Mouse (Mus musculus) cerebellum, adult 2 months (tissue): ENCODE measurements at regions not wholly inside any gene's neighbourhood (a gene's known extent, or its start where the extent isn't known, plus 50 kb on each side); places are given as distances from the start of the nearest gene placed in this dataset.

ENCODE experiments used
- DNase-seq, 2 experiments: peaks; one replicate each; pipeline ENCODE4 v3.0.0; 2021
- H3K27ac ChIP-seq: fragments of 200-500 bp; 2 replicates; pipeline ENCODE4 v1.5.1; 2012; ENCODE audit warnings: low read length, control low read depth, inconsistent platforms; ENCODE audit not compliant: insufficient read depth
- H3K27me3 ChIP-seq: fragments of 200-500 bp; 2 replicates; pipeline ENCODE4 v1.6.1; 2012; ENCODE audit warnings: inconsistent platforms, mild to moderate bottlenecking, low read length, moderate library complexity; ENCODE audit not compliant: control insufficient read depth, insufficient read depth
- H3K4me1 ChIP-seq: fragments of 200-500 bp; 2 replicates; pipeline ENCODE4 v1.6.1; 2011; ENCODE audit warnings: low read length; ENCODE audit not compliant: control insufficient read depth, insufficient read depth
- H3K4me3 ChIP-seq: fragments of 200-500 bp; replicated peaks from 2 replicates; pipeline ENCODE3; 2011; ENCODE audit warnings: mild to moderate bottlenecking, low read depth, low read length, control low read depth; ENCODE audit not compliant: insufficient read depth
- CTCF ChIP-seq: fragments of 200-500 bp; IDR thresholded peaks from 2 replicates; pipeline ENCODE4 v1.5.1; 2011; ENCODE audit warnings: low read depth, mild to moderate bottlenecking, control low read depth, low read length, moderate library complexity, borderline replicate concordance; ENCODE audit not compliant: insufficient read depth
- POLR2A ChIP-seq: fragments of 200-500 bp; IDR thresholded peaks from 2 replicates; pipeline ENCODE4 v1.6.1; 2011; ENCODE audit warnings: low read length, control low read depth, borderline replicate concordance; ENCODE audit not compliant: insufficient read depth
- WGBS: fragments of 180-500 bp; shearing (Covaris S2); methylation state at CpG from one replicate; pipeline ENCODE4 v1.1.7; 2018; 5-methylcytosine and 5-hydroxymethylcytosine counted together

- TF ChIP-seq POLR2A (no peak), CTCF (no peak)
- H3K27me3 ChIP-seq: no peaks in the 10 kb centered on the region
- peaks cover 8% of the 10 kb centered on the region for H3K4me1 ChIP-seq
- no peak overlapping the region for H3K27ac ChIP-seq
- DNase-seq: no peak
- no peak overlapping the region for H3K4me3 ChIP-seq
- 66% methylated on average over 10 of the region's 10 CpGs for WGBS
Measured at GRCm38 (mm10) chr1:181284301-181285197, 67.9 kb upstream of the Cnih3 start.

- peak; percentile 12 to 18 for DNase-seq
Measured at GRCm38 (mm10) chr1:181285600-181285999, 66.8 kb upstream of the Cnih3 start.

GRCm38 (mm10) chr1:181286146-181286545 is 66.3 kb upstream of the Cnih3 start:
- DNase-seq: no peak
- 58% methylated on average over 5 of the region's 5 CpGs for WGBS
- TF ChIP-seq CTCF: no peak
- no peak for TF ChIP-seq POLR2A

More at GRCm38 (mm10) chr1:181285600-181285999, 66.8 kb upstream of the Cnih3 start:
- H3K4me3 ChIP-seq: no peak overlapping the region
- H3K27ac ChIP-seq: no peak overlapping the region
- no peak for TF ChIP-seq POLR2A
- no peak for TF ChIP-seq CTCF
- WGBS: 14% methylated on average over 8 of the region's 8 CpGs
- H3K4me1 ChIP-seq: peaks cover 8% of the 10 kb centered on the region
- no peaks in the 10 kb centered on the region for H3K27me3 ChIP-seq

GRCm38 (mm10) chr1:181287166-181287565 is 65.3 kb upstream of the Cnih3 start:
- Histone ChIP-seq H3K4me1 (peaks cover 8% of the 10 kb centered on the region), H3K27ac (no peak overlapping the region), H3K4me3 (no peak overlapping the region), H3K27me3 (no peaks in the 10 kb centered on the region)
- no peak for DNase-seq
- whole genome bisulfite sequencing: 81% methylated on average over 1 of the region's 1 CpGs
- no peak for TF ChIP-seq POLR2A
- no peak for TF ChIP-seq CTCF

More at GRCm38 (mm10) chr1:181286146-181286545, 66.3 kb upstream of the Cnih3 start:
- peaks cover 8% of the 10 kb centered on the region for H3K4me1 ChIP-seq
- H3K4me3 ChIP-seq: no peak overlapping the region
- H3K27ac ChIP-seq: no peak overlapping the region
- no peaks in the 10 kb centered on the region for H3K27me3 ChIP-seq

GRCm38 (mm10) chr1:181289385-181290035 is 62.9 kb upstream of the Cnih3 start:
- TF ChIP-seq CTCF (no peak), POLR2A (no peak)
- H3K27me3 ChIP-seq: no peaks in the 10 kb centered on the region
- no peak for DNase-seq
- WGBS: 69% methylated on average over 13 of the region's 13 CpGs
- H3K4me3 ChIP-seq: no peak overlapping the region
- peaks cover 8% of the 10 kb centered on the region for H3K4me1 ChIP-seq
- no peak overlapping the region for H3K27ac ChIP-seq

- DNase-seq: no peak
- WGBS: 73% methylated on average over 6 of the region's 6 CpGs
- Histone ChIP-seq H3K27ac (no peak overlapping the region), H3K4me1 (peaks cover under 1% of the 10 kb centered on the region), H3K4me3 (no peak overlapping the region), H3K27me3 (no peaks in the 10 kb centered on the region)
- no peak for TF ChIP-seq CTCF
- no peak for TF ChIP-seq POLR2A
Measured at GRCm38 (mm10) chr1:181291202-181291601, 61.2 kb upstream of the Cnih3 start.

GRCm38 (mm10) chr1:181291966-181292365 is 60.5 kb upstream of the Cnih3 start:
- Histone ChIP-seq H3K27me3 (no peaks in the 10 kb centered on the region), H3K27ac (no peak overlapping the region), H3K4me3 (no peak overlapping the region), H3K4me1 (no peaks in the 10 kb centered on the region)
- 89% methylated on average over 5 of the region's 5 CpGs for WGBS
- DNase-seq: no peak
- TF ChIP-seq CTCF (no peak), POLR2A (no peak)

- Histone ChIP-seq H3K27ac (no peak overlapping the region), H3K27me3 (no peaks in the 10 kb centered on the region), H3K4me3 (no peak overlapping the region), H3K4me1 (no peaks in the 10 kb centered on the region)
- WGBS: 76% methylated on average over 16 of the region's 16 CpGs
- no peak for DNase-seq
- TF ChIP-seq POLR2A (no peak), CTCF (no peak)
Measured at GRCm38 (mm10) chr1:181293079-181293865, 59.2 kb upstream of the Cnih3 start.
